Mouse (Mus musculus): ENCODE data around the gene Med11.

DNA sequence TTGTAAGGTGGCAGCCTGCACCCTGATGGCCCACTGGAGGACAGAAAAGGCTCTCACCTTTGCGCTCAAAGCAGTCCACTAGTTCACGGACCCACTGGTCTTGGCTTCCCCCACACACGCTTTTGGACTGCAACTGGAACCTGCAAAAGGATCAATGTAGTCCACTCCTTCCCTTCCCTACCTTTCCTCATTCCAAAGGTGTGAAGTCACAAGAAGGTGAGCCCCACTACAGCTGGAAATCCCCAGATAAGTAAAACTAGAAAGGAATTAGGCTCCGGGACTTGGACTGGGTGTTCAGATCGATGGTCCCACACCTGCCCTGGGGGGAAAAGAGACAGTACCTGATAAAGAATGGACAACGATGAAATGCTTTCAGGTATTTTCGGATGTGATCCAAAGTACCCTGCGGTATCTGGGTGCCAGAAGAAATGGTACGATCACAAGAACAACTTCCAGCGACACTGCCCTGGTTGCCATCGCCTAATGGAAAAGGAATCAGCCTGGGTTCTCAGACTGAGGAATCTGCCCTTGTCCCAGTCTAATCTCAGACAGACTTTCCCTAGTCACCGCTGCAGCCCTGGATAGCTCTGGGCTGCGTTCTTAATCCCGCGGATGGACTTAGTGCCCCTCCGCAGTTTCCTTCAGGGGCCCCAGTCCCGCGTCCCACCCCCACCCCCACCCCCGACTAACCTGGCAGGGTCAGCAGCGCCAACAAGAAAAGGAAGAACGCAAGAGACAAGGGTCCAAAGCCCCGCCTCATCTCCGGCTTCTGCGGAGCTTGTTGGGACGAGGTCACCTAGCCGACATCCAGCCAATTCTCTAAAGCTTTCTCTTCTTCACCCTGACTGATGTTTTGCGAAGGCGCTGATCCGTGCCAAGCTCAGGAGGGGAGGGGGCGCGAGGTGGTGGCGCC lies 7.2 kb downstream of the Med11 start, which contains the start of gene Zmynd15:
- TF ChIP-seq CTCF (IDR thresholded peaks at IDR 0.05; ENCODE audit: low read depth, low read length) (no peak), GATA1 (IDR thresholded peaks at IDR 0.05; ENCODE audit: borderline replicate concordance, low read length) (no peak)
